Mouse (Mus musculus) cerebellum, postnatal 14 days (tissue): ENCODE data around the gene Cd53.

Experiments used
- DNase-seq, 2 experiments: peaks; one replicate each; pipeline ENCODE4 v3.0.0; 2021; ENCODE audit warnings: mixed read lengths in 2 of 2

Gene Cd53

GRCm38 (mm10) chr3:106789930-106790329 lies at the start of gene Cd53:
Cd53 (minus strand) TSS chr3:106790149.
- DNase-seq: no peak

- no peak for DNase-seq
Measured at GRCm38 (mm10) chr3:106832107-106832506, 42.2 kb upstream of the Cd53 start.

GRCm38 (mm10) chr3:106826187-106826586 lies 36.2 kb upstream of the Cd53 start, which contains the start of gene Olfr266:
Olfr266 (minus strand) TSS chr3:106826287.
- no peak for DNase-seq

- DNase-seq: no peak
Measured at GRCm38 (mm10) chr3:106817676-106818075, 27.7 kb upstream of the Cd53 start.

GRCm38 (mm10) chr3:106808972-106809695 lies 19.2 kb upstream of the Cd53 start:
- no peak for DNase-seq

- no peak for DNase-seq
Measured at GRCm38 (mm10) chr3:106798079-106798478, 8.1 kb upstream of the Cd53 start.

GRCm38 (mm10) chr3:106788440-106788887 lies 1.5 kb downstream of the Cd53 start:
- DNase-seq: no peak

- DNase-seq: no peak
Measured at GRCm38 (mm10) chr3:106787972-106788371, 2.0 kb downstream of the Cd53 start.

- no peak for DNase-seq
Measured at GRCm38 (mm10) chr3:106785130-106785529, 4.8 kb downstream of the Cd53 start.

- no peak for DNase-seq
Measured at GRCm38 (mm10) chr3:106771834-106772233, 18.1 kb downstream of the Cd53 start.

- no peak for DNase-seq
Measured at GRCm38 (mm10) chr3:106755898-106756297, 34.1 kb downstream of the Cd53 start.

GRCm38 (mm10) chr3:106722028-106722945 lies 67.7 kb downstream of the Cd53 start:
- peak; percentile 85 to 86 for DNase-seq

- DNase-seq: peak; percentile 94 to 95
Measured at GRCm38 (mm10) chr3:106721397-106722027, 68.4 kb downstream of the Cd53 start.
